Mouse (Mus musculus) forebrain, embryonic 10.5 days (tissue): ENCODE results near the gene Tmem9b. TPM values are rescaled to one million over a fixed set of nuclear protein-coding genes. Genes with fewer than 3 reads are reported as not detected.
A peak's percentile ranks its signal among the peaks of the same experiment; 100 is the strongest.

Source experiments
- DNase-seq: peaks from one replicate; pipeline ENCODE4 v3.0.0-alpha.2; 2017; ENCODE audit warnings: low spot score; ENCODE audit errors: extremely low spot score
- H3K27ac ChIP-seq: fragments of 300-500 bp; sonication (generic); 2 replicates; pipeline ENCODE4 v1.5.1; 2016; ENCODE audit warnings: mild to moderate bottlenecking
- H3K27me3 ChIP-seq: fragments of 300-500 bp; sonication (generic); 2 replicates; pipeline ENCODE4 v1.6.1; 2016; ENCODE audit warnings: mild to moderate bottlenecking; ENCODE audit not compliant: poor library complexity, severe bottlenecking
- H3K36me3 ChIP-seq: fragments of 300-500 bp; sonication (generic); replicated peaks from 2 replicates; pipeline ENCODE4 v1.6.1; 2016; ENCODE audit warnings: mild to moderate bottlenecking, moderate library complexity
- H3K4me1 ChIP-seq: fragments of 300-500 bp; sonication (generic); 2 replicates; pipeline ENCODE4 v1.6.1; 2016
- H3K4me3 ChIP-seq: fragments of 300-500 bp; sonication (generic); 2 replicates; pipeline ENCODE4 v1.5.1; 2016; ENCODE audit warnings: mild to moderate bottlenecking, moderate library complexity
- H3K9me3 ChIP-seq: fragments of 300-500 bp; sonication (generic); 2 replicates; pipeline ENCODE4 v1.6.1; 2016; ENCODE audit warnings: mild to moderate bottlenecking, moderate library complexity
- WGBS: fragments of 180-500 bp; shearing (Covaris S2); methylation state at CpG from one replicate; pipeline ENCODE4 v1.1.7; 2016; 5-methylcytosine and 5-hydroxymethylcytosine counted together
- polyA plus RNA-seq: library from polyadenylated mRNA; unstranded; fragments of >200 nt; fragmentation: Nextera tagmentation; extraction: Ambion mirVana; gene quantifications from 2 replicates; pipeline ENCODE4 v1.2.1, GENCODE M21; 2016

Gene Tmem9b
- polyA plus RNA-seq, 1 experiment from 2014 or later: 31.1 TPM

DNA sequence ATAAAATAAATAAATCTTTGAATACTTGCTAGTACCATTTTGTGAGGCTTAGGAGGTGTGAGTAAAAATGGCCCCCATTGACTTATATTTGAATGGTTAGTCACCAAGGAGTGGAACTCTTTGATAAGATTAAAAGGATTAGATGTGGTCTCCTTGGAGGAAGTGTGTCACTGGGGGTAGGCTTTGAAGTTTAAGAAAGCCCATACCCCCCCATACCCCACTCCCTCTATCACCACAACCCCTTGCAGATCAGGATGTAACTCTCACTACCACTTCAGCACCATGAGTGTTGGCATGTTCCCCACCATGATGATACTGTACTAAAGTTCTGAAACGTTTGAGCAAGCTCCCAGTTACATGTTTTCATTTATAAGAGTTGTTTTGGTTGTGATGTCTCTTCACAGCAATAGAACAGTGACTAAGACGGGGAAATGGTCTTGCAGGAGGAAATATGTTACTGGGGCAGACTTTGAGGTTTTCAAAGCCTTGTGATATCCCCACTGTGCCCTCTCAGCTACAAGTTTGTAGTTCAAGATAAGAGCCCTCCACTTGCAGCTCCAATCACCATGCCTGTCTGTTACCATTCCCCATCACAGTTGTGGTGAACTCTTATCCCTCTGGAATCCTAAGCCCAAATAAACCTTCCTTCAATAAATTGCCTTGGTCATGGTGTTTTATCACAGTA, 16.2 kb upstream of the Tmem9b start:
- 68% methylated on average over 2 of the region's 2 CpGs for WGBS

DNA sequence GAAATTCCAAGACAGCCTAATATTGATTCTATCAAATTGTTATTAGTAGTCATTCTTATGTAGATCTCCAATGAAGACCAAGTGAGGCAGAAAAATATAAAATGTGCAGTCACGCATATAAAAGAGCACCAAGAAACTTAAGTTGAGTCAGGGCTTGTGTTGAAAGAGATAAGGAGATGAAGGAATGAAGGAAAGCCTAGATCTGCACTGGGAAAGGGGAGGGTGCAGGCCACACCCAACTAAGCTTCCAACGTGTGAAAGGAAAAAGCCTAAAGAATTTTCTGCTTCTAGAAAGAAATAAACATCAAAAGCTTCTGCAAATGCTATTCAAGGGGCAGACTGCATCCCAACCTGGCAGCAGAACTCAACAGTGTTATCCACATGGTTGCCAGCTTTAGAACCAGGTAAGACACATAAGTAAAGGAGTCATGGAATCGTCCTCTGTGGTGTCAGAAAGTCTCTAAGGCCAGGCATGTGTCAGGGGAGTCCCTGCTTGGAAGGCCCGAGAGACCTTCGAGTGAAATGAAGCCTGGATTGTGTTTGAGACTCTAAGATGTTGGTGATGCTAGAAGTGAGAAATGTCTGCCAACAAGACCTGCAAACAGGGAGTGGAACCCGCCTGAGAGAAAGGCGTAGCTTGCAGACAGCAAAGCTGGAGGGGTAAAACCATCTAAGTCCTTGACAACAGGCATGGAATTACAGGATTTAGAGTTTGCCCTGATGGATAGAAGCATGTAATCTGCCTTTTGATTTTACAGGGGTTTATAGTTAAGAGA, 15.1 kb upstream of the Tmem9b start:
- DNase-seq: no peak
- Histone ChIP-seq H3K4me1 (no peaks in the 10 kb centered on the region), H3K9me3 (no peaks in the 10 kb centered on the region), H3K4me3 (no peak overlapping the region), H3K27ac (no peak overlapping the region), H3K36me3 (no peaks in the 10 kb centered on the region), H3K27me3 (no peaks in the 10 kb centered on the region)
- WGBS: 86% methylated on average over 7 of the region's 7 CpGs

More for the DNA sequence above, 16.2 kb upstream of the Tmem9b start:
- no peaks in the 10 kb centered on the region for H3K9me3 ChIP-seq
- H3K4me1 ChIP-seq: no peaks in the 10 kb centered on the region
- H3K4me3 ChIP-seq: no peak overlapping the region
- H3K36me3 ChIP-seq: no peaks in the 10 kb centered on the region
- no peak overlapping the region for H3K27ac ChIP-seq
- no peak for DNase-seq
- no peaks in the 10 kb centered on the region for H3K27me3 ChIP-seq

GRCm38 (mm10) chr7:109764009-109764408, 11.3 kb upstream of the Tmem9b start:
- no peak for DNase-seq
- H3K27me3 ChIP-seq: no peaks in the 10 kb centered on the region
- H3K4me3 ChIP-seq: no peak overlapping the region
- no peak overlapping the region for H3K27ac ChIP-seq
- H3K4me1 ChIP-seq: no peaks in the 10 kb centered on the region
- 73% methylated on average over 2 of the region's 2 CpGs for WGBS
- no peaks in the 10 kb centered on the region for H3K9me3 ChIP-seq
- no peaks in the 10 kb centered on the region for H3K36me3 ChIP-seq

- peaks cover 17% of the 10 kb centered on the region for H3K4me1 ChIP-seq
- no peak overlapping the region for H3K4me3 ChIP-seq
- no peaks in the 10 kb centered on the region for H3K27me3 ChIP-seq
- H3K27ac ChIP-seq: no peak overlapping the region
- no peaks in the 10 kb centered on the region for H3K9me3 ChIP-seq
- no peak for DNase-seq
- H3K36me3 ChIP-seq: no peaks in the 10 kb centered on the region
- WGBS: 92% methylated on average over 3 of the region's 3 CpGs
These were observed 3.6 kb upstream of the Tmem9b start for GRCm38 (mm10) chr7:109756291-109756690.

DNA sequence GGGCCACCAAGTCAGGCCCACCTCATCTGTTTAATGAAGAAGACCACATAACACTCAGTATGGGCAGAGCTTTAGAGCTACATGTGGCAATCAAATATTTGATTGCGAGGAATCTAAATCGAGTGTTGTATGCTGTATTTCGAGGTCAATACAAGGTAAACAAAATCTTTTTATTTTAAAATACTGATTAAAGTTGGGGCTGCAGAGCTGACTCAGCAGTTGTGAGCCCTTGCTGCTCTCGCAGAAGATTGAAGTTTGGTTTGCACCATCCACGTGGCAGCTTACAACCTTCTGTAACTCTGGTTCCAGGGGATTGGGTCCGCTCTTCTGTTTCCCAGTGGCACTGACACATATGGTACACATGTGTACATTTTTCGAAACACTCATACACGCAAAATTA, 1.4 kb upstream of the Tmem9b start:
- DNase-seq: no peak
- WGBS: 93% methylated on average over 8 of the region's 8 CpGs
- no peaks in the 10 kb centered on the region for H3K27me3 ChIP-seq
- peaks cover 20% of the 10 kb centered on the region for H3K4me1 ChIP-seq
- no peaks in the 10 kb centered on the region for H3K9me3 ChIP-seq
- H3K36me3 ChIP-seq: no peaks in the 10 kb centered on the region
- no peak overlapping the region for H3K27ac ChIP-seq
- H3K4me3 ChIP-seq: no peak overlapping the region

GRCm38 (mm10) chr7:109751427-109752007, 1.2 kb downstream of the Tmem9b start:
- Histone ChIP-seq H3K4me3 (peak overlapping the region; percentile 93), H3K4me1 (peaks cover 20% of the 10 kb centered on the region), H3K36me3 (no peaks in the 10 kb centered on the region; the same call in 1 of the 2 replicates), H3K27me3 (no peaks in the 10 kb centered on the region), H3K27ac (peak overlapping the region; percentile 92), H3K9me3 (no peaks in the 10 kb centered on the region)
- WGBS: 4% methylated on average over 13 of the region's 13 CpGs
- DNase-seq: no peak

- Histone ChIP-seq H3K4me1 (peaks cover 12% of the 10 kb centered on the region), H3K4me3 (no peak overlapping the region), H3K36me3 (peaks cover 23% of the 10 kb centered on the region), H3K9me3 (no peaks in the 10 kb centered on the region), H3K27me3 (no peaks in the 10 kb centered on the region), H3K27ac (no peak overlapping the region)
- WGBS: 69% methylated on average over 1 of the region's 1 CpGs
- DNase-seq: no peak
These were observed 4.9 kb downstream of the Tmem9b start for GRCm38 (mm10) chr7:109747747-109748146.

GRCm38 (mm10) chr7:109741703-109742102, 11.0 kb downstream of the Tmem9b start:
- WGBS: 92% methylated on average over 4 of the region's 4 CpGs
- Histone ChIP-seq H3K4me1 (no peaks in the 10 kb centered on the region), H3K27me3 (no peaks in the 10 kb centered on the region), H3K9me3 (no peaks in the 10 kb centered on the region), H3K4me3 (no peak overlapping the region), H3K36me3 (peaks cover 36% of the 10 kb centered on the region), H3K27ac (no peak overlapping the region)
- DNase-seq: no peak

DNA sequence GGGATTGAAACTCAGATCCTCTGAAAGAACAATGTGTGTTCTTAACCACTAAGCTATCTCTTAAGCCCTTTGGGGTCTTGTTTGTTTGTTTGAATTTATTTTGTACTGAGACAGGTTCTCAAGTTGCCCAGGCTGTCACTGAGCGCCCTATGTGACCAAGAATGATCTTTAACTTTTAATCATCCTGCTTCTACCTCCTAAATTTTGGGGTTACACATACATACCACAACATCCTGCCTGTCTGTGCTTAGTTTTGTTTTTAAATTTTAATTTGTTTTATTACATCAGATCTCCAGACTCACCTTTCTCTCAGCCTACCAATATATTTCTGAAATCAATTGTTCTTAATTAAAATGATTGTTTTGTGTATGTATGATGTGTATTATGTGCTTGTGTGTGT, 11.6 kb downstream of the Tmem9b start:
- WGBS: 84% methylated on average over 1 of the region's 1 CpGs
- Histone ChIP-seq H3K27ac (no peak overlapping the region), H3K4me3 (no peak overlapping the region), H3K36me3 (peaks cover 41% of the 10 kb centered on the region), H3K9me3 (no peaks in the 10 kb centered on the region), H3K27me3 (no peaks in the 10 kb centered on the region), H3K4me1 (no peaks in the 10 kb centered on the region)
- DNase-seq: no peak

DNA sequence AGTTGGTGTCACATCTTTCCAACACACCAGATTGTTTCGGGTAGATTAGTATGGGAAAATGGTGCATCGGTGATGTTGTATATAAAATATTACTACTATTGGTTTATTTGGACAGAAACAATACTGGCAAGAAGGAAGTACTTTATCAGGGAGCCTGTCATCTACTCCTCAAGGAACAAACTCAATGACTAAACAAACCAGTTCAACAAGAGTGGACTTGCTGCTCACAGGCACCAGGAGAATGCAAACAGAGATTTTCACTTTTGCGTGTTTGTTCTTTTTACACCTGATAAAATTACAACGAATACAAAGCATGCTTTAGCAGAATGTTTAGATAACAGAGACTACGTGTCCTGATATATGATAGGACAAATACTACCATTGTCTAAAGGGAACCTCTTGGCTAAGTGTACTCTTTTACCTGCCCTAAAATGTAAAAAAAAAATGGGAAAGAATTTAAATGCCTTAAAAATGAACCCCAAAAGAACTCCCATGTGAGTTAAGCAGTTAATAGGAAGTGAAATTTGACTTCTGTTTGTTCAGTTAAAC, 12.8 kb downstream of the Tmem9b start:
- peaks cover 35% of the 10 kb centered on the region for H3K36me3 ChIP-seq
- H3K4me3 ChIP-seq: no peak overlapping the region
- no peak for DNase-seq
- no peaks in the 10 kb centered on the region for H3K4me1 ChIP-seq
- WGBS: 90% methylated on average over 5 of the region's 5 CpGs
- H3K27me3 ChIP-seq: no peaks in the 10 kb centered on the region
- H3K9me3 ChIP-seq: no peaks in the 10 kb centered on the region
- H3K27ac ChIP-seq: no peak overlapping the region

- Histone ChIP-seq H3K9me3 (no peaks in the 10 kb centered on the region), H3K27ac (no peak overlapping the region), H3K36me3 (peaks cover 8% of the 10 kb centered on the region; the same call in 1 of the 2 replicates), H3K4me1 (peaks cover 9% of the 10 kb centered on the region), H3K4me3 (no peak overlapping the region), H3K27me3 (no peaks in the 10 kb centered on the region)
- no peak for DNase-seq
- 89% methylated on average over 4 of the region's 4 CpGs for WGBS
These were observed 17.9 kb downstream of the Tmem9b start for GRCm38 (mm10) chr7:109734806-109735205.

DNA sequence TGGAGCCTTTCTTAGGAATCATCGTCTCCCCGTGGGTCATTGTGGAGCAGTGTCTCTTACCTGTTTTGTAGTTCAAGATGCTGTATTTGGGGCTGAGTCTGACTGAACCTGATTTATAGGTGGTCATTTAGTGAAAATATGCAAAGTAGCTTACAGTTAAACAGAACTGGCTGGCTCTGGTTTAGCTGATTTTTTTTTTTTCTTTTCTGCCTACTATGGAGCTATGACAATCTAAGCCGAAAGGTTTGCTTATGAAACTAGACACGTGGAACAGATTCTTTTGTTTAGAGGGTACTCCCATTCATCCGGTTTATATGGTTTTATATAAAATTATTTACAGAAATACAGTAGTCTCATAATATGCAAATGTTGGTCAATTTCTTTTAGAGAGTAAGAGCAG, 21.0 kb downstream of the Tmem9b start, which contains the start of gene Ascl3:
TSS of gene Ascl3 (minus strand) at position 101 of the 400 bp plus-strand sequence.
- H3K9me3 ChIP-seq: no peaks in the 10 kb centered on the region
- DNase-seq: no peak
- peaks cover 5% of the 10 kb centered on the region; the same call in 1 of the 2 replicates for H3K36me3 ChIP-seq
- H3K27me3 ChIP-seq: no peaks in the 10 kb centered on the region
- H3K4me3 ChIP-seq: no peak within 1 kb of the TSS
- no peak within 1 kb of the TSS for H3K27ac ChIP-seq
- H3K4me1 ChIP-seq: peaks cover 9% of the 10 kb centered on the region
- 90% methylated on average over 5 of the region's 5 CpGs for WGBS

DNA sequence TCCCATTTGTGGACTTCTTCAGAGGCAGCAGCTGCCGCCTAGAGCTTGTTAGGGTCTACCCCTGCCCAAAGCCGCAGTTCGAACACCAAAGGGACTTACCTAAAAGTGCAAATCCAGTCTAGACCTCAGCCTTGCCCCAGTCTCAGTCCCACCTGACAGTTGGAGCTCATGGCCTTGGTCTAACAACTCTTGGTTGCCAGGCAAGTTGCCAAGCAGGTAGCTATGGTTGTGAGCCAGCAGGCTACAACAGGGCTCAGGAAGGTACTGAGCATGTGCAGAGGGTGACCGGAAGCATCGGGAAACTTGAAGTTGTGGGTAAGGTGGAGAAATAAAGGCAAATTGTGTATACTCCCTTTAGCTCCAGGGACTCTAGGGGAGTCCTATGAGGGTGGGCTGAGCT, 29.0 kb downstream of the Tmem9b start, which contains the start of gene BC051019:
TSS of gene BC051019 (minus strand) at position 154 of the 400 bp plus-strand sequence.
- Histone ChIP-seq H3K27me3 (no peaks in the 10 kb centered on the region), H3K4me1 (no peaks in the 10 kb centered on the region), H3K36me3 (no peaks in the 10 kb centered on the region), H3K9me3 (peaks cover 5% of the 10 kb centered on the region; the same call in 1 of the 2 replicates), H3K27ac (no peak within 1 kb of the TSS), H3K4me3 (no peak within 1 kb of the TSS)
- DNase-seq: no peak
- WGBS: 98% methylated on average over 5 of the region's 5 CpGs
